Mouse (Mus musculus): ENCODE results near the gene Oaz2.
A peak's percentile ranks its signal among the peaks of the same experiment; 100 is the strongest.
"Not testable (repeated sequence)": the region's sequence is repeated elsewhere in the genome, so short reads cannot be mapped to it uniquely, and the experiment has no call there.

Gene Oaz2

DNA sequence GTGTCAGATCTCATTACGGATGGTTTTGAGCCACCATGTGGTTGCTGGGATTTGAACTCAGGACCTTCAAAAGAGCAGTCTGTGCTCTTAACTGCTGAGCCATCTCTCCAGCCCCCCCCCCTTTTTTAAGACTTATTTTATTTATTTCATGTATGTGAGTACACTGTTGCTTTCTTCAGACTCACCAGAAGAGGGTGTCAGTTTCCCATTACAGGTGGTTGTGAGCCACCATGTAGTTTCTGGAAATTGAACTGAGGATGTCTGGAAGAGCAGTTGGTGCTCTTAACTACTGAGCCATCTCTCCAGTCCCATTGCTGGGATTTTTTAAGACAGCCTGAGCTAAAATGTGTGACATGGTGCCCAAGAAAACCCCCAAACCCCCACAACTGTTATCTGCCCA is 15.8 kb upstream of the Oaz2 start:
- not testable (repeated sequence) for DNase-seq (ENCODE audit: low read depth)

DNA sequence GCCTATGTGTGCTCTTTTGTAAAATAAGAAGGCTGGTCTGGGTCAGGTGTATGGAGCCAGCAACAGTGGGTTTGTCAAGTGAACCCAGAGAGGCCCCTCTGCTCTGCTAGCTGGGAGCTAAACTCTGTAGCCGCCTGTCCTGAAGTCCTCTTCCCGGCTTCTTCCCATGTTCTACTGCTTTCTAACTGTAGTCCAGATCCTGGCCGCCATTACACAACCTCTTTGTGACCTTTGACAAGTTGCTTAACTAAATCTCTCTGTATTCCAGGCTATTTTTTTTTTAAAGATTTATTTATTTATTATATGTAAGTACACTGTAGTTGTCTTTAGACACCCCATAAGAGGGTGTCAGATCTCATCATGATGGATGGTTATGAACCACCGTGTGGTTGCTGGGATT is 14.1 kb upstream of the Oaz2 start:
- no peak for DNase-seq (ENCODE audit: low read depth)

DNA sequence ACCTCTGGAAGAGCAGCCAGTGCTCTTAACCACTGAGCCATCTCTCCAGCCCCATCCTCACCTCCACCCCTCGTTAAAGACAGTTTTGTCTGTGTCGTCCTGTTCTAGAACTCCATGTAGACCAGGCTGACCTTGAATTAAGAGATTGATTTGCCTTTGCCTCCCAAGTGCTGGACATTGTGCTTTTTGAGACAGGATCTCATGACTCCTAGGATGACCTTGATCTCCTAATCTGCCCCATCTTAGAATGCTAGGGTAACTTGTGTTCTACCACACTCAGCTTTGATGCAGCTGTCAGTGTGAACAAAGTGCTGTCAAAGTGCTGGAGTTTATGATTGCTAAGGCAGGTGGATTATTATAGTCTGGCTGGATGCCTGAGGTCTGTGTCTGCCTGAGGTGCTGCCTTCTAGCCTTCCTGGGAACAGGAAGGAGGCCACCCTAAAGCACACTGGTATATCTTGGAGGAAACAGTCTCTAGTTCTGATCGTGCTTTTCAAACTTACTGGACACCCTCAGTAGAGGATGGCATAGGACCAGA is 13.0 kb upstream of the Oaz2 start:
- no peak for DNase-seq (ENCODE audit: low read depth)

DNA sequence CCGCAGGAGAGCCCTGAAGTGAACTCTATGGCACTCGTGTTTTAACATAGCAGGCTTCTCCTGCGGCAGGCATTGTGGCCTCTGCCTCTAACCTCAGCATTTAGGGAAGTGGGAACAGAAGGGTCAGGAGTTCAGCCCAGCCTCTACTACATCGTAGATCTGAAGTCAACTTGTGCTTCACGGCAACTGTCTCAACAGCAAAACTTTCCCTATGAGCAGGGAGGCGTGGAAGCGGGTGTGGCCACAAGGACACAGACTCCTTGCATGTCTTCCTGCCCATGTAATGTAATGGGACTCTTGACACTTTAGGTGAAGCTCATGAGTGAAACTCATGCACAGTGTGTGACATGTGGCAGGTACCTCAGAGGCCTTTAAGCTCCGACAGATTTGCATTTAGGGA is 12.3 kb upstream of the Oaz2 start:
- DNase-seq (ENCODE audit: low read depth): no peak

DNA sequence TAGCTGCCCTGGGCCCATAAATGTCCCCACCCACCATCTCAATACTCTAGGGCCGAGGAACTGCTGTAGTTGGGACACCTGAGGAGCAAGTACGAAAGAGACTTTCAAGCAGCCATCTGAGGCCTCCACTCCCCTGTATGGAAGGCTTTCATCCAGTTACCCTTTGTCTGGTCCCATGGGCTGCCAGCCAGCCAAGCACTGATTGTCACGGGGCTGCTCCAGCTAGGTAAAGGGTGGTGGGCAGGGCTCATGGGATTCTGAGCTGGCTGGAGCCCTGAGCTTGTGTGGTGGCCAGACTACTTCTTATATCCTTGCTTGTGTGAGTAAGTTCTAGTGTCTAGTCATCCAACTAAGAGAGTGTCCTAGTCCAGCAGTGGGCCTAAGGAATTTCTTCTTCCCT is 10.6 kb upstream of the Oaz2 start:
- no peak for DNase-seq (ENCODE audit: low read depth)

DNA sequence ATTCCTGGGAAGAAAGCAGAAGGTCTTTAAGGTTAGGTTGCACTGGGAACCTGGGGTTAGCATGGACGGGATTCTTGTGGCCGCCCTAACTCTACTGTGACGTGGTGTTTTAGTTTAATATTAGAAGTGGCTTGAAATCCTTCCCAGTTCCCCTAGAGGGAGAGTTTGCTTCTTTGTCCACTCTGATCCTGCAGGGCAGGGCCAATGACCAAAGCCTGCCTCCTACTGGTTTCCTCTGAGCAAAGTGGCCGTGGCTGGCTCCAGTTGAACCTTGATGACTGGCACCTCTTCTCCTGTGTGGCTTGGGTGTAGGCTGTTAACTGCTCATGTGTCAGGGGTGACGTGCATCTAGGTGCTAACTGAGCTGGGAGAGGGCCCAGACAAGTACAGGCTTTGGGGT is 6.8 kb upstream of the Oaz2 start:
- no peak for DNase-seq (ENCODE audit: low read depth)

DNA sequence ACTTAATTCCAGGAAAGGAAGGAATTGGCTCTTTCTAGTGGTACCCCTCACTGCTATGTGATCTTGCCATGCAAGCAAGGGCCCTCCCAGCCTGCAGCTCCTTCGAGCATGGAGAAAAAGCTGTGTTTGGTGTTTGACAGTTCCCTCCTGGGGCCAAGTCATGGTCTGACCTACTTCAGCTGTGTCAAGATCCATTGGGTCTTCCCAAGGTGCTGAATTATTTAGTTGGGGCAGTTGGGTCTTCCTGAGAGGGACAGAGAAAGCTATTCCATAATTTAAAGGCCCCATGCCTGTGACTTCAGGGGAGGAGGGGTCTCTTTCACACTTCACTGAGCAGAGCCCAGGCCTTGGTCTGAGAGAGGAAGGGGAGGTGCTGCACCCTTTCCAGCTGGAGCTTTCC is 6.3 kb upstream of the Oaz2 start:
- DNase-seq (ENCODE audit: low read depth): no peak

DNA sequence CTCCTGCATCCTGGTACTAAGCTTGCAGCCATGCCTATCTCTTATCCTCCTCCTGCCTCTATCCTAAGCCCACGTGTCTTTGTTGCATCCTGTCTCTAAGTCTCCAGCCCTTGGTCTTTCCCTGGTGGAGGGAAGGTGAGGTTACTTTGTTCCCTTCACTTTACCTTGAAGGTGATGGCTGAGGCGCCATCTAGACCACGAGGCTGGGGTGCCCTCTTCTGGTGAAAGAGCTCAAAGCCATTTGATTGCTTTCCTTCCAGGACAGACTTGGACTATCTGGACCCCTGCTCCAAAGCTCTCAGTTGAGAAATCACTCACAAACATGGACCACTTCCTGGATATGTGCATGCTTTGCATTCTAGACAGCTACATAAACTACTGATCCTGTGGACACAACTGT is 3.6 kb upstream of the Oaz2 start:
- no peak for DNase-seq (ENCODE audit: low read depth)

DNA sequence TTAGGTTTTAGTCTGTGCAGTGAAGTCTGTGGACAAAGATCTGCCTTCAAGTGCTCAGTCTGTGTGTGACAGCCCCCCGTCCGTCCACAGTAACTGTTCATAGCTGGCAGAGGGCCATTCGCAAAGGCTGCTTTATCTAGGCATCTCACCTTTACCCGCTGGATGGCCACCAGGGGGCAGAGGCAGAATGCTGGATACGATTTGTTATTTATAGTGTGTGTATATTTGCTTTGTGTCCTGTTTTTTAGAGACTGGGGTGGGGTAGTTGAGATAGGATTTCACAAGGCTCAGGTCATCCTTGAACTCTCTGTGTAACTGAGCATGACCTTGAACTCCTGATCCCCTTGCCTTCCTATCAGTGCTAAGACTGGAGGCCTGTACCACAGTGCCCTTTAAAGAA is 1.8 kb upstream of the Oaz2 start:
- DNase-seq (ENCODE audit: low read depth): peak; percentile 61

DNA sequence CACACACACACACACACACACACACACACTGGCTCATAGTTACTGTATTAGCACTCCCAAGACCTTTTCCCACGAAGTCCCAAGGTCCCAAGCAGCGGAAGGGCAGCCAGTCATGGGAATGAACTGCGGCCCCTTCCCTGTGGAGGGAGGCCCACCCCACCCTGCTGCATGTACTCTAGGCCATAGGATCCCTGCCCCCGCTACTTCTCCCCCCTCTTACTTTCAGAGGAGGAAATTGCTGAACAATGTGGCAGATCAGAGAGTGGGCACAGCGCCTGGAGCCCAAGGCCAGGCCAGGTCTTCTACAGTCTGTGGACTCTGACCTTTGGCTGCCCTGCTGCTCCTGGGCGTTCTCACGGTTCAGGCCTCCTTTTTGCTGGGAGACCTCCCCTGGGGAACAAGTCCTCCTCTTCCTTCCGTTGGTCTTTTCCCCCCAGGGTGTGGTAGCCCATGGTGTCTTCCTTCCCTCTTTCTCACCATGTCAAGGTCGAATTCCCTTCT is 3.7 kb downstream of the Oaz2 start:
- no peak for DNase-seq (ENCODE audit: low read depth)

DNA sequence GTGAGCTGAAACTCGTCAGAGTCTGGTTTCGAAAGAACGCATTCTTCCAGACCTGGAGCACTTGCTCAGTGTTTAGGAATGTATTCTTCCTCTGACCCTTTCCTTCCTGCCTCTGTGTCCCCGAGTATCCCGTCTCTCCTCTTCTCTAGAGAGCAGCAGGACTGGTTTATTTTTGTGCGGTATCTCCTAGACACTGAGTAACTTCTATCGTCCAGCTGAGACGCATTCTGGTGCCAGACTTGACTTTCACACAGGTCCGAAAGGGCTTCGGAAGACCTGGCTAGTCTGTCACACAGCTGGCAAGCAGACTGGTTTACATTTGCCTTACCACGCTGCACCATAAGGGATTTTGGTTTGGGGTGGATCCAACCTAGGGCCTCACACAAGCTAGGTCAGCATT is 5.2 kb downstream of the Oaz2 start:
- DNase-seq (ENCODE audit: low read depth): no peak

DNA sequence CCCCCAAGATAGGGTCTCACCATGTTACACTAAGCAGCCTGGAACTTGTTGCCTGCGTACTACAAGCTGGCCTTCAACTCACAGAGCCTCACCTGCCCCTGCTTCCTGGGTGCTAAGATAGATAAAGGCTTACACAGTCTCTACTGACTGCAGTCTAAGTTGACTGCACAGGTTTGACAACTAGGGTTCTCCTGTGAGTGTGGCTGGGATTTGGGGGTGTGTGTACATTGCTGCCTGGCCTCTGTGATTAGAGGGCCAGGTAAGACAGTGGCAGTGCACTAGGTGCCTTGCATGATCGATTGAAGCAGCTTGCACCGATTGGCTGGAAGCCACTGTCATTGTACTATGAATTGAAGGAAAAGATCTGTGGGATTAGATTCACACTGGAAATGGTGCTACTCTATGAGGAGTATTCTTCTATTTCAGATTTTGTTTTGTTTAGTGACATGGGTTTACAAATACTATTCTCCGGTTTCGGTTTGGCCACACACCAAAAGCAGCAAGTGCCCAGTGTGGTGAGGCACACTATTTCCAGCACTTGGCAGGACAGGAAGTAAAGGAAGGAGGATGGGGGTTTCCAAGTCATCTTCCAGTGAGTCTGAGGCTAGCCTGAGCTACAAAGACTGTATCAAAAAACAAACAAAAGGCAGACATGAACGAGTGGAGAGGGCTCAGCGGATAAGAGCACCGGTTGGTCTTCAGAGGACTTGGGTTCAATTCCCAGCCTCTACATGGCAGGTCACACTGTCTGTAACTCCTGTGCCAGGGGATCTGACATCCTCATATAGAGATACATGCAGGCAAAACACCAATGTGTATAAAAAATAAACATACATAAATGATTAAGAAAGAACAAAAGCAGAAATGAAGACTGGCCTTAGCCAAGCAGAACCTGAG is 7.9 kb downstream of the Oaz2 start:
- no peak for DNase-seq (ENCODE audit: low read depth)

DNA sequence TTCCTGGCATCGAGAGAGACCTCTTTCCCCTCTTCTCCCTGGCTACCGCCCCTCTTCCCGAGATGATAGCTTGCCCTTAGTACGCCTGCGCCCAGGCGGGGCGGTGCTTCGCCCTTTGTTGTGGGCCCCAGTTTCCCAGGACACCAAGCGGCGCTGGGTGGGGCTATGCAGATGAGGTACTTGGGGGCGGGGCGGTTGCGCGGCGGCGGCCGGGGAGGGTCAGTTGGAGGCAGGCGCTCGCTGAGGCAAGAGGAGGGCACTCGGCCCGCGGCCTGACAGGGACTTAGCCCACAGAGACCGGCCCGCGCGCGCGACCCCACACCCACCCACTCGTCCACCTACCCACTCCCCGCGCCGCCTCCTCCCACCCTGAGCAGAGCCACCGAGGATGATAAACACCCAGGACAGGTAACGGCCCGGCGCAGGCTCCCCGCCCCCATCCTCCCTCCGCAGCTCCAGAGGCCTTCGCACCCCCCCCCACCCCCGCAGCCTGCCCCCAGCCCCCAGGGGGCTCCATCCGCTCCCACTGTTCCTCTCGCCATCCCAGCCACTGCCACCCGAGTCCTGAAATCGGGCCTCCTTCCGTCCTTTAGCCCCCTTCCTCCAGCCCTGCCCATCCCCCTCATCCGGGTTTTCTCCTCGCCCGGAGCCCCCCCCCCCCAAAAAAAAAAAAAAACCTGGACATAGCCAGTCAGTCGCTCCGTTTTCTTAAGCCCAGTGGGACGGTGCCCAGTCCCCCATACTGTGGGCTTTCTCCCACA is 8.7 kb downstream of the Oaz2 start:
- DNase-seq (ENCODE audit: low read depth): peak; percentile 91

DNA sequence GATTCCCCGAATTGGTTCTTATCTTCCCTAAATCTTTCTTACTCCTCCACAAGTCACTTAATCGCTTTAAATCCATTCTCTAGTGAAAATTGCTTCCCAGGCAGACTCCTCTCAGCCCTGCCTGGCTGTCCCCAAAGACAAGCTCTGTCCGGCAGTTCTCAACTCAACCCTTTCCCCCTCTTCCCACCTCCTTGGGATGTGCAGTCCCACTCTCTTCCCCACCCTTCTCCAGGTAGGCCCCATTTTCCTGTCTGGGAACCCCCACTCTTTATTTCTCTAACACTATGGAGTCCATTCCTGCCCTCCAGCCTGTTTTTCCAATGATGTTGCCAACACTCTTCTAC is 9.3 kb downstream of the Oaz2 start:
- no peak for DNase-seq (ENCODE audit: low read depth)

DNA sequence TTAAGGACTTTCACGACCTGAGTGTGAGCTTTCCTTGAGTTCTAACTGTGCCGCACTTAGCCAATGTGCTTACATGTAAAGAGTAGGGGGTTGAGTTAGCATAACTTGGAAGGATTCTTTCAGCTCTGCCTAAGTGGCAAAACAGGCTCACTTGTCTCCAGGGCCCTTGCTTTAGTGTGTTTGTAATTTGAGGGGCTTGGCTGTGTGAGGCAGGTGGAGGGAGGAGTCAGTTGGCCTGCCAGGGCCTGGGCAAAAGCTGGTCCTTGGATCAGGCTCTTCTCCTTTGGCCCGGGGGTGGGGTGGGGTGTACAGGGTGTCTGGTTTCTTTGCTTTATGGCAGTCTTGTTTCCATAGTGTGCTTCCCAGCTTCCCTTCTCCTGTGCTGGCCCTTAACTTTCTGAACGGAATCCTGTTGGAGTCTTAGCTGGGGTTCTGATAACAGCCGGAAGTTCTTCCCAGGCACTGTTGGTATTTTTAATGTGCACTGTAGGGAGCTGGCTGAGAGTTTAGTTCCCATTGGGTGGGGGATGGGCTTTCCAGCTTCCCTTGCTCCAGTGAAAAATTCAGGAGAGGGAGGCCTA is 11.5 kb downstream of the Oaz2 start:
- DNase-seq (ENCODE audit: low read depth): no peak

DNA sequence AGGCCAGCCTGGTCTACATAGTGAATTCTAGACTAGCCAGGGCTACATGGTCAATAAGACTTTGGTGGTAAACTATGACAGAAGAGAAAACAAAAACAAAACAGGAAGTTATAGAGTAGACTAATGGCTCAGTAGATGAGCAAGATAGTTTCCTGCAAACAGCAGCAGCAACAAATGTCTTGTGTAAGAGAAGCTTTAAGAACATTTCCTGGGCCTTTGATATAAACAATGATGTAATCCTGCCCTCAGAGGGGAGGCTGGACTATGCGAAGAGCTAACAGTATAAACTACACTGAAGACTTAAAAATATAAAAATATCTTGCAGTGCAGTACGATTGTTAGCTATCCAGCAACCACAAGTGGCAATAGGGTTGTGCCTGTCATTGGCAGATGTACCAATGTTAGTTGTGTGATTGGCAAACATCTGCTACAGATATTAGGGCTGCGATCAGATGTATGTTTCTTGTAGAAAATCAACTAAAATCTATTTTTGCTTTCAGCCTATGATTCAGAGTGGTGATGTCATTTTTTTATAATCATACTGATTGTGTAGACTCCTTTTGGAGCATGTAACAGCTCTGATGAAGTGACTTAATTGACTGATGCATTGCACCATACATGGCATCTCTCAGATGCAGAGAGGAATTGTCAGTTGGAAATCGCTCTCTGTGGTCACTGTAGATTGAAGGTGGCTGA is 13.3 kb downstream of the Oaz2 start:
- DNase-seq (ENCODE audit: low read depth): no peak

DNA sequence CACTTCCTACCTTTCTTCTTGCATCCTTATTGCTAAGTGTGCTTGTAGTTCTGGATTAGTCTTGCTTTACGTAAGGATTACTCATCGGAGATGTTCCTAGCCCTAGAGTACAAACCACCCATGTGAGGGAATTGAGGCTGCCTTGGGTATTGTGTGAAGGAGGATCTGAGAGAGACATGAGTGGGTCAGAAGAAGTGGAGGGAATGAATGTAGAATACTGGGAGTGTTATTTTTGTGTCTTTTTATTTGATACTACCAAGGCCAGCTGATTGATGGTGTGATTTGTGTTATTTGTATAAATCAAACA is 13.8 kb downstream of the Oaz2 start:
- no peak for DNase-seq (ENCODE audit: low read depth)

DNA sequence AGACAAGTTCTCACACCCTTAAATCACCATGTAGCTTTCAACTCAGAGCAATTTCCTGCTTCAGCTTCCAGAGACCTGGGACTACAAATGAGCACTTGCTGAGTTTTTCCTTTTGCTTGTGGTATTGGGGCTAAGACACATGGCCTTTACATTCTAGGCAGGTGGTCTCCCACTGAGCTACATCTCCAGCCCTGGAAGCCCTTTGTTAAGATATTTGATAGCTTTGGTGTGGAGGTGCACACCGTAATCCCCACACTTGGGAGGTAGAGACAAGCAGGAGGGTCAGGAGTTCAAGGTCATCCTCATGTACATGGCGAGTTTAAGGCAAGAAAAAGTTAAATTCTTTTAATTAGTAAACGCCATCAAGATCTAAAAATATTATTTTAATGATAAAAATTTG is 14.4 kb downstream of the Oaz2 start:
- DNase-seq (ENCODE audit: low read depth): no peak

DNA sequence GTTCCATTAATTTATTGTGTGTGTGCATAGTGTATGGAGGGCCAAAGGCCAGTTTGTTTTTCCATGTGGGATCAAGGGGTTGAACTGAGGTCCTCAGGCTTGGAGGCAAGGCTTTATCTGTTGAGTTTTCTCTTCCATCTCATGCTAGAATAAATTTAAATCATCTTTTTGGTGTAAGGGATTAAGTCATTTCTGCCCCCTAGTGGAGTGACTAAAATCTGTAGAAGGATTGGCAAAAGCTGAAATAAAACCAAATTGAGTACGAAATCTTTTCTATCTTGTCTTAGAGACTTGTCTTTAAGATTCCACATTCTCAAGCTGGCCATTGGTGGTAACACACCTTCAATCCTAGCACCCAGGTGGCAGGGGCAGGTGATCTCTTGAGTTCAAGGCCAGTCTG is 15.2 kb downstream of the Oaz2 start:
- DNase-seq (ENCODE audit: low read depth): no peak

DNA sequence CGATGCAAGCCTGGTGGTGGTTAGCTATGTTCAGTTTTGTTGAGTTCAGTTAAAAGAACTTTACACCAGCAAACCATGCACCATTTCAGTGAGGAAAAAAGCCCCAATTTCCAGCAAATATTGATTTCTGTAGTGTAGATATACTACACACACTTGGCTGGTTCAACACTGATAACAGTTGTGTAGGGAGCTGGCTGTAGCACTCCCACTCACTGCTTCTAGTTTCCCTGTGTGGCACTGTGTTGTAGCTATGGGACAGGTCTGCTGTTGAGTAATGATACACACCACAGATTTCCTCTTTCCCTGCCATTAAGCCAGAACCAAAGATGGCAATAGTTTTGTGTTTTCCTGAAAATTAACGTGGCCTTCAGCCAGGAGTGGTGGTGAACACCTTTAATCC is 16.9 kb downstream of the Oaz2 start:
- DNase-seq (ENCODE audit: low read depth): no peak

DNA sequence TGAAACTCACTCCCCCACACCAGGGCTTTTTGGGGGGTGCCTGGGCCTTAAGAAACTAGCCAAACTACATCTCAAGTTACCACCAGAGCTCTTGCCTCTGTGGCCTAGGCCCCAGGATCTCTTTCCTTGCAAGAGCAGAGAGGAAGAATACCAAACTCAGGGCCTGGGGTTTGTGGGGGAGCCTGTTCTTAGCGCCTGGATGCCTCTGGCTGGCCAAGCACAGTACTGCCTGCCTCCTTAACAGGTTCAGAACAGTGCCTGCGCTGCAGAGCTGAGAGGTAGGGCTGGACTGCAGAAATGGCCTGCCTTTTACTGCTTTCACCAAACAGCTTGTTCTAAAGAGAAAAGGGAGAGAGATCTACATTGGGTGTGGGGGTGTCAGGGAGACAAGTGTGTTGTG is 22.1 kb downstream of the Oaz2 start:
- not testable (repeated sequence) for DNase-seq (ENCODE audit: low read depth)

DNA sequence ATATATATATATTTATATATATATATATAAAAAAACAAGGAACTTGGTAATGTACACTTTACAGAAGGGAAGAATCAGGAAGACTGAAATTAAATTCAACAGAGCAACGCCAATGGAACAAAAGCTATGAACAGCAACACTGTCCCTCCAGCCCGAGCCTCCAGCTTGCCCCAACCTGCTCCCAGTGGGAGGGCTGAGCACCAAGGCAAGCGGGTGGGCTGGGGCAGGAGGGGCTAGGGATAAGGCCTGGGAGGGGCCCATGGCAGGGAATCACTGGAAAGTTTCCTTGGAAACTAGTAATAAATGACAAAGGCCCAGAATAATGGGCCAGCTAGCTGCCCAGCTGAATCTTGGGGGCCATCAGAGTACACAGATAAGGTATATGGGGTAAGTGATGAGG is 24.7 kb downstream of the Oaz2 start:
- DNase-seq (ENCODE audit: low read depth): no peak

All from c-Kit-positive CD71-positive TER-119-negative erythroid progenitor cells, embryonic 14.5 days (primary cell).